Mouse (Mus musculus) hematopoietic multipotent progenitor cell, adult 10-12 weeks (in vitro differentiated cells): ENCODE measurements around the gene Myrf. TPM values are rescaled to one million over a fixed set of nuclear protein-coding genes. Genes with fewer than 3 reads are reported as not detected.

Experiments used
- polyA plus RNA-seq: library from polyadenylated mRNA; stranded (reverse); fragments of >175 nt; gene quantifications from 2 replicates; pipeline ENCODE4 v1.2.3, GENCODE M21; 2012; ENCODE audit warnings: low replicate concordance

Gene Myrf
- 0.21 TPM in 2 replicates for polyA plus RNA-seq

DNA sequence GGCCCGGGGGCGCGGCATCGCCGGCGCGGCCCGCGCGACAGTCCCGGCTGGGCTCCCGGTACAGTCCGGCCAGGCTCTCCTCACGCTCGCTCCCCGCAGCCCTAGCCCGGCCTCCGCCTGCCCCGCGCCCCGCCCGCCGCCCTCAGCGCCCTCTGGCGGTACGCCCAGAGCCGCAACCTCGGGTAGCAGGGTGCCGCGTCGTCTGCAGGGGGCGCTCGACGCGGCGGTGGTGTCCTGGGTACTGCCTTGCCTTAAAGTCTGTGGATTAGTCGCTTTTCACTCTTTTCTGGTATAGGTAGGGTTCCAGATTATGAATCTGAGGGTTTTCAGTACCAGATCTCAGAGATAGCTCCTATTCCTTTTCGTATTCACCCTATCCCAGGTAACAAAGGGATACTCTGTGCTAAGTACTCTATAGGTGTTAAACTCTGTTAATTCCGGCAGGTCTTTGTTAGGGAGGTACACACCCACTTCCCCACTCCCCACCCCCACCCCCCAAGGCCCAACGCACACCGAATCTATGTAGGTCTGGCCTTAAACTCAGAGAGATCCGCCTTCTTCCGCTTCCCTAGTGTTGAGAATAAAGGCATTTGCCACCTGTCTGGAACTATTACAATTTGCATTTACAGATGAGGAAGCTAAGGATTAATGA, at the start of gene Myrf:
Myrf (minus strand) TSS at position 95 of the 652 bp plus-strand sequence.

DNA sequence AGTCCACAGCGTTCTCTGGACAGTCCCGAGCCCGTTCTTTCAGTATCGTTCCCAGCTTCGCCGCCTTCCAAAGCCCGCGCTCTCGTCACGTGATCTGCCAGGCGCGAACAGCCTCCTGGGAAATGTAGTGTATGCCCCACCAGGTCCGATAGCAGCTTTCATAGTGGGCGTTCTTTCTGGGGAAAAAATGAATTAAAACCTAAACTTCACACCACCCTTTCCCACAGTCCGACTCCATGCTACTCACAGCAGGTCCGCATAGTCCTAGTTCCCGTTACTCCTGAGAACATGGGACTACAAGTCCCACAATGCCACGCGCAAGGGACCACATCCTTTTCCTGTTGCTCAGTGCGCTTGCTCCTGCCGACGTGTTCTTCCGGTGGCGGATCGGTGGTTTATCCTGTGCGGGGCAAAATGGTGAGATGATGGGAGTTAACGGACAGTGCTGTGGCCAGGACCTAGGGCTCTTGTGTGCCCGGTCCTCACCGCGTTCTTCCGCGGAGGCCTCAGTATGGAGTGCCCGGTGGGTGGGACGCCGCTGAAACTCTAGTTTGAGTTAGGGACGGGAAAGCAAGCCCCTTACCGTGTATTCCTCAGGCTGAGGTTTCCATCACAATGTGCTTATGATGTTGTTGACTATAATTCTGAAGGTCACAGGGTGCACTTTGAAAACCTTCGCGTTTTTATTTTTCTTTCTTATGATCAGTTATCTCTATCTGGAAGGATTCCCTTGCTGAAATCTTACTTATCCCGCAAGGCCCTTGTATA, 36.5 kb downstream of the Myrf start, which contains the start of the genes Tmem258 and Fen1:
Tmem258 (plus strand) TSS at position 167 of the 768 bp plus-strand sequence.
Fen1 (minus strand) TSS at position 322 of the 768 bp plus-strand sequence.

GRCm38 (mm10) chr19:10182670-10183298, 57.8 kb downstream of the Myrf start, which contains the start of gene Fads1:
Gene Fads1 (plus strand): TSS chr19:10182888.

Other genes with a start within 250 kb of the Myrf start
- gene Best1, start 239.1 kb downstream of the Myrf start, polyA plus RNA-seq, result not detected in 2 replicates
- 18.2 and 63.8 TPM in 2 replicates for gene Rab3il1, start 239.1 kb downstream of the Myrf start, polyA plus RNA-seq
- 9.5 and 27.9 TPM in 2 replicates for gene Fads3, start 199.2 kb downstream of the Myrf start, polyA plus RNA-seq
- 6.4 and 8.0 TPM in 2 replicates for gene Fads2, start 139.0 kb downstream of the Myrf start, polyA plus RNA-seq
- gene Fads1, start 57.9 kb downstream of the Myrf start, polyA plus RNA-seq, result 22.7 and 28.9 TPM in 2 replicates
- 7.9 and 23.8 TPM in 2 replicates for gene Tmem258, start 36.7 kb downstream of the Myrf start, polyA plus RNA-seq
- 8.9 and 33.0 TPM in 2 replicates for gene Fen1, start 36.6 kb downstream of the Myrf start, polyA plus RNA-seq
- gene Dagla, start 64.1 kb upstream of the Myrf start, polyA plus RNA-seq, result 0.98 and 1.4 TPM in 2 replicates
- 0.02 and 0.26 TPM in 2 replicates for gene Syt7, start 148.3 kb upstream of the Myrf start, polyA plus RNA-seq
- gene Lrrc10b, start 216.7 kb upstream of the Myrf start, polyA plus RNA-seq, result 0.07 TPM in 1 of 2 replicates, not detected in the other
- 0.96 and 3.8 TPM in 2 replicates for gene Ppp1r32, start 242.2 kb upstream of the Myrf start, polyA plus RNA-seq